Mouse (Mus musculus) midbrain, embryonic 15.5 days (tissue): ENCODE data around the gene Rab12. TPM values are rescaled to one million over a fixed set of nuclear protein-coding genes. Genes with fewer than 3 reads are reported as not detected.
A peak's percentile ranks its signal among the peaks of the same experiment; 100 is the strongest.
"Not testable (repeated sequence)": the region's sequence is repeated elsewhere in the genome, so short reads cannot be mapped to it uniquely, and the experiment has no call there.

ENCODE experiments used
- ATAC-seq: fragments of 200-750 bp; cut with Nextera tagmentation; replicated peaks from 2 replicates; pipeline ENCODE4 v1.8.0; 2017; ENCODE audit warnings: moderate TSS enrichment
- H3K27ac ChIP-seq: fragments of 300-500 bp; sonication (generic); 2 replicates; pipeline ENCODE4 v1.5.1; 2015; ENCODE audit warnings: mild to moderate bottlenecking, inconsistent platforms
- H3K27me3 ChIP-seq: fragments of 300-500 bp; sonication (generic); replicated peaks from 2 replicates; pipeline ENCODE4 v1.6.1; 2015; ENCODE audit warnings: inconsistent platforms
- H3K36me3 ChIP-seq: fragments of 300-500 bp; sonication (generic); replicated peaks from 2 replicates; pipeline ENCODE4 v1.6.1; 2015; ENCODE audit warnings: inconsistent platforms
- H3K4me1 ChIP-seq: fragments of 300-500 bp; sonication (generic); 2 replicates; pipeline ENCODE4 v1.6.1; 2015; ENCODE audit warnings: inconsistent platforms
- H3K4me2 ChIP-seq: fragments of 300-500 bp; sonication (generic); 2 replicates; pipeline ENCODE4 v1.6.1; 2015; ENCODE audit warnings: inconsistent platforms, mild to moderate bottlenecking, moderate library complexity
- H3K4me3 ChIP-seq: fragments of 300-500 bp; sonication (generic); 2 replicates; pipeline ENCODE4 v1.5.1; 2015; ENCODE audit warnings: mild to moderate bottlenecking, inconsistent platforms
- H3K9ac ChIP-seq: fragments of 300-500 bp; sonication (generic); 2 replicates; pipeline ENCODE4 v1.6.1; 2015; ENCODE audit warnings: mild to moderate bottlenecking, inconsistent platforms
- H3K9me3 ChIP-seq: fragments of 300-500 bp; sonication (generic); 2 replicates; pipeline ENCODE4 v1.6.1; 2016; ENCODE audit warnings: inconsistent platforms
- WGBS: fragments of 180-500 bp; shearing (Covaris S2); methylation state at CpG from one replicate; pipeline ENCODE4 v1.1.7; 2015; ENCODE audit warnings: mixed read lengths; 5-methylcytosine and 5-hydroxymethylcytosine counted together
- polyA plus RNA-seq: library from polyadenylated mRNA; unstranded; fragments of >200 nt; fragmentation: Nextera tagmentation; extraction: Ambion mirVana; gene quantifications from 2 replicates; pipeline ENCODE4 v1.2.1, GENCODE M21; 2015

The Rab12 gene
- polyA plus RNA-seq: 83.7 and 84.1 TPM in 2 replicates

DNA sequence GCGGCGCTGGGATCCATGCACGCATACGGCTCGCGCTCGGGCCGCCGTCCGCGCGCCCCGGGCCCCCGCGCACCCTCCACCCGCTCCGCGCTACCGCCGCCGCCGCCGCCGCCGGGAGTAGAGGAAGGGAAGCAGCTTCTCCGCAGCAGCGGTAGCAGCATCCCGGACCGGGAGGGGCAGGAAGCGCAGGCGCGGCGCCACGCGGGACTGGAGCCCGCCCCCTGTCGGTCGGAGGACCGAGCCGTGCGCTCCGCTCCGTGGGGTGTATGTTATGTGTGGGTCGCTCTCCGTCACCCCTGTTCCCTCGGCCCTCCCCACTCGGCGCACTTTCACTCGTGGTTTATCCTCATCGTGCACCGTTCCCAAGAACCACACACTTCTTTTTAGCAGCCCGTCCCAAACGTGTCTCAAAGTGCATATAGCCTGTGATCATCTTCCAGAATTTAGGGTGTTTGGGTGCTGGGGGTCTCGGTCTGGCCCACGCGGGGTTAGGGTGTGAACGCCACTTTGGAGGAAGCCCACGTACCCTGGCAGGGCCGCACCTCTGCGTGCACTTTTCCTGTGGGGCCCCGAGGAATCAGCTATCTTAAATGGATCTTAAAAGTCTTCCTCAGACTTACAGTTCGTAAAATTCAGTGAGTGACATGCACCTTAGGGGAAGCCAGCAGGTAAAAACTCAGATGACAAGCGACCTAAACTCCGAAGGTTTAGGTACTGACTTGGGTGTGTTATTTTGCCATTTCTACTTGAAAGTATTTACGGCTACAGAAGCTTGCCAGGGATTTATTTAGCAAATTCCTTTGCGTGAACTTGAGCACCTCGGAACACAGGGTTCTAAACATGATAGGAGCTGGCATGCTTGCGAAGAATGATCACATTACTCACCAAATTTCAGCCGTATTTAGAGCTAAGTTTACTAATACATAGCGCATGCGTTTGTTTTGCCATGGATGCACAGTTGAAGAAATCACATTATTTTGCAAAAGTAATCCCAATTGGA lies at the start of gene Rab12:
Gene Rab12 (minus strand): TSS at position 176 of the 1,000 bp plus-strand sequence.
- Histone ChIP-seq H3K4me2 (peak within 1 kb of the TSS; percentile 91), H3K4me1 (peaks cover 26% of the 10 kb centered on the region), H3K9ac (peak within 1 kb of the TSS; percentile 96), H3K36me3 (no peaks in the 10 kb centered on the region), H3K27ac (peak within 1 kb of the TSS; percentile 69), H3K27me3 (no peaks in the 10 kb centered on the region), H3K9me3 (no peaks in the 10 kb centered on the region), H3K4me3 (peak within 1 kb of the TSS; percentile 100)
- ATAC-seq: peak; percentile 96
- WGBS: 12% methylated on average over 55 of the region's 71 CpGs

GRCm38 (mm10) chr17:66564213-66564612 lies 44.7 kb upstream of the Rab12 start:
- WGBS: 79% methylated on average over 7 of the region's 7 CpGs
- no peak for ATAC-seq
- no peak overlapping the region for H3K4me2 ChIP-seq
- no peaks in the 10 kb centered on the region for H3K36me3 ChIP-seq
- no peak overlapping the region for H3K4me3 ChIP-seq
- no peak overlapping the region for H3K27ac ChIP-seq
- no peaks in the 10 kb centered on the region for H3K27me3 ChIP-seq
- H3K4me1 ChIP-seq: no peaks in the 10 kb centered on the region
- H3K9me3 ChIP-seq: no peaks in the 10 kb centered on the region
- H3K9ac ChIP-seq: no peak overlapping the region

DNA sequence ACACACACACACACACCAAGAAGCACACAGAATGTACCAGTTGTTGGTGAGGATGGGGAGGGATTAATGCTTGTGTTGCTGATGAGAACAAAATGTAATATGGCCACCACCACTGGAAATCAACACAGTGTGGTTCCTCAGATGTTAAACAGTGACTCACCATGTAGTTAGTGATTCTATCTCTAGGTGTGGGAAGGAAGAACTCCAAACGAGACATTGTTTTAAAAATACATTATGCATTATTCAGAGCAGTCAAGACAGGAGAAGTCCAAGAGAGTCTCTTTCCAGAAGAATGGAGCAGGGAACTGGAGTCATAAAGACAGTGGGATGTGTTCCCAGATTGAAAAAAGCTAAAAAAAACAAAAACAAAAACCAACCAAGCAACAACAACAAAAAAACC lies 44.0 kb upstream of the Rab12 start:
- Histone ChIP-seq H3K27ac (no peak overlapping the region), H3K4me3 (no peak overlapping the region), H3K9me3 (no peaks in the 10 kb centered on the region), H3K36me3 (no peaks in the 10 kb centered on the region), H3K27me3 (no peaks in the 10 kb centered on the region), H3K9ac (no peak overlapping the region), H3K4me2 (no peak overlapping the region), H3K4me1 (no peaks in the 10 kb centered on the region)
- 62% methylated on average over 1 of the region's 1 CpGs for WGBS
- no peak for ATAC-seq

GRCm38 (mm10) chr17:66561380-66561779 lies 41.9 kb upstream of the Rab12 start:
- Histone ChIP-seq H3K27me3 (no peaks in the 10 kb centered on the region), H3K9me3 (no peaks in the 10 kb centered on the region), H3K4me3 (no peak overlapping the region), H3K36me3 (no peaks in the 10 kb centered on the region), H3K4me2 (no peak overlapping the region), H3K9ac (no peak overlapping the region), H3K27ac (no peak overlapping the region), H3K4me1 (no peaks in the 10 kb centered on the region)
- no peak for ATAC-seq
- 86% methylated on average over 2 of the region's 2 CpGs for WGBS

DNA sequence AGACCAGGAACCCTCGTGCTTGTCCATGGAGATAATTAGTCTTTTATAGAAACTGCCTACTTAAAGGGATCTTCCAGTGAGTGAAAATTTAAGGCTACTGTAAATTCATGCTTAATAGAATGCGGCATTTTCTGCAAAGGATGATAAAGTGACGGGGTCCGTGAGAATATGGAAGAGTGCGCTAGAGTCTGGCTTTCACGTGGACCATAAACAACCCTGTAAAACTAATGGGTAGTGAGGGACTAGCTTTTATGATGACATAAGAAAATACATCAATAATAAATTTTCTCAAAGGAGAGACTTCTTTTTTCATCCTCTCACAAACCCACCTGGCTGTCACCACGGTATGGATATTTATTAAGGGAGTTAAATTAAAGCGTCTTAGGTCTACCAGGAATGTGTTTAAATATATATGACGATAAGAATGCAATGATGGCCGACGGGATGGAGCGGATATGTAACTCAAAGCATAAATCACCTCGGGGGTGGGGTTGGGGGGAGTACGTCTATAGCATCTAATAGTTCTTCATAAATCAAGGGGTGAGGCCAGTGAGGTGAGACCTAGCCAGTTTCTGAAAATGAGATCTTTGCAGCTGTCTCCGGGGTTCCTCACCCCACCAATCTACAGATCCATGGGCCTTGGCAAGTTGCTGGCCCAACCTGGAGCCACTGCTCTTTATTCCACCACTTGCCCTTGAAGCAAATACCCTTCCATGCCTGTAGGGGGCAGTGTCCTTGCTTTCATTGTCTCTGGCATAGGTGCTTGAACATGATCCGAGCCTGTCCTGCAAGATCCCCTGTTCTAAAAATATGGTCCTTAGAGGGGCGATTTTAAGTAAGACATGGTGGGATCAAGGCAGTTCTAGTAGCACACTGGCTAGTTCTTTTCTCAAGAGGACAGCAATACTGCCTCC lies 39.1 kb upstream of the Rab12 start:
- Histone ChIP-seq H3K4me1 (no peaks in the 10 kb centered on the region), H3K9me3 (no peaks in the 10 kb centered on the region), H3K9ac (no peak overlapping the region), H3K36me3 (no peaks in the 10 kb centered on the region), H3K4me2 (no peak overlapping the region), H3K4me3 (no peak overlapping the region), H3K27me3 (no peaks in the 10 kb centered on the region), H3K27ac (no peak overlapping the region)
- no peak for ATAC-seq
- 85% methylated on average over 17 of the region's 17 CpGs for WGBS

- H3K9ac ChIP-seq: no peak overlapping the region
- H3K27ac ChIP-seq: no peak overlapping the region
- no peak overlapping the region for H3K4me2 ChIP-seq
- no peaks in the 10 kb centered on the region for H3K4me1 ChIP-seq
- no peaks in the 10 kb centered on the region for H3K9me3 ChIP-seq
- no peaks in the 10 kb centered on the region for H3K36me3 ChIP-seq
- H3K27me3 ChIP-seq: no peaks in the 10 kb centered on the region
- H3K4me3 ChIP-seq: no peak overlapping the region
- no peak for ATAC-seq
- 73% methylated on average over 4 of the region's 4 CpGs for WGBS
These were observed 33.2 kb upstream of the Rab12 start for GRCm38 (mm10) chr17:66552690-66553089.

DNA sequence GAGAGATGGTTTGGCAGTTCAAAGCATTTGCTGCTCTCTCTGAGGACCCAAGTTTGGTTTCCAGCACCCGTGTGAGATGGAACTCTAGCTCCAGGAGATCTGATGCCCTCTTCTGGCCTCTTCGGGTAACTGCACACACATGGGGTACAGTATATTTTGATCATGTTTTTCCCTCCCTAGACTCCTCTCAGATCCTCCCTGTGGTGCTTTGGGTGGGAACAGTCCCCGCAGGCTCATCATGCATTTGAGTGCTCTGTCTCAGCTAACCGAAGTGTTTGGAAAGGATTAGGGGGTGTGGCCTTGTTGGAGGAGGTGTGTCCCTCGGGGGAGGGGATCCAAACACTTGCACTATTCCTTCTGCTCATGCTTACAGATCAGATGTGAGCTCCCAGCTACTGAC lies 31.0 kb upstream of the Rab12 start:
- Histone ChIP-seq H3K27me3 (no peaks in the 10 kb centered on the region), H3K36me3 (no peaks in the 10 kb centered on the region), H3K9ac (no peak overlapping the region), H3K9me3 (no peaks in the 10 kb centered on the region), H3K27ac (no peak overlapping the region), H3K4me3 (no peak overlapping the region), H3K4me2 (no peak overlapping the region), H3K4me1 (no peaks in the 10 kb centered on the region)
- no peak for ATAC-seq
- 88% methylated on average over 5 of the region's 5 CpGs for WGBS

DNA sequence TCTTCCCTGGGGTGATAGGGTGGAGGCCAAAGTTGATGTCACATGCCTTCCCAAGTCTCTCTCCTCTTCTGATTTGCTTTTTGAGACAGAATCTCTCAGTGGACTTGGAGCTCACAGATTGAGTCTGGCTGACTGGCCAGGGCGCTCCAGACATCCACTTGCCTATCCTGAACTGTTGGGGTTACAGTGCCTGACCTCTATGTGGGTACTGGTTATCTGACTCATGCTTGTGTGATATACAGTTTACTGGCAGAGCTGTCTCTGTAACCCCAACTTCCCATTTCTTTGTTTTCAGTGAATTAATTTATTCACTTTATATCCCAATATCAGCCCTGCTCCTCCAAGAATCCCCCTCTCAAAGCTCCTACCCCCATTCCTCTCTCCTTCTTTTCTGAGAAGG lies 12.8 kb upstream of the Rab12 start:
- no peak for ATAC-seq
- Histone ChIP-seq H3K4me2 (no peak overlapping the region), H3K9ac (no peak overlapping the region), H3K9me3 (no peaks in the 10 kb centered on the region), H3K36me3 (no peaks in the 10 kb centered on the region), H3K4me3 (no peak overlapping the region), H3K4me1 (no peaks in the 10 kb centered on the region), H3K27ac (no peak overlapping the region), H3K27me3 (no peaks in the 10 kb centered on the region)
- 100% methylated on average over 1 of the region's 1 CpGs for WGBS

DNA sequence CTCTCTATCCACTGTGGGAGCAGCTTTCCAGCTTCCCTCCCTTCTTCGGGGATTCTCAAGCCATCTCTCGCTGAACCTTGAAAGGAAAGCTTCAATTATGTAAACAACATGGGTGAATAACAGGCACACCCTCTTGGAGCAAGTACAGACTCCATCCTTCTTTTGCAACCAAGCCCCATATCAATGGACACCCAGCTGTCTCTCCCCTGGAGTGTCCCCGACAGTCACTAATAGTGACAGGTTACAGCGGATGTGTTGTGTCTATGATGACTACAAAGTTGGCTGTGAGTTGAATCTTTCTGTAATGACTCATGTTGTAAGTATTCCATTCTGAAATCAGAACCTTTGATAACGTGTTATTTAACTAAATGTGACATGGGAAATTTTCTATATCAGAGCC lies 3.9 kb upstream of the Rab12 start:
- 81% methylated on average over 5 of the region's 5 CpGs for WGBS
- H3K9ac ChIP-seq: no peak overlapping the region
- H3K4me3 ChIP-seq: no peak overlapping the region
- H3K36me3 ChIP-seq: no peaks in the 10 kb centered on the region
- peaks cover 8% of the 10 kb centered on the region for H3K4me1 ChIP-seq
- no peak overlapping the region for H3K4me2 ChIP-seq
- no peaks in the 10 kb centered on the region for H3K9me3 ChIP-seq
- ATAC-seq: no peak
- no peak overlapping the region for H3K27ac ChIP-seq
- no peaks in the 10 kb centered on the region for H3K27me3 ChIP-seq

DNA sequence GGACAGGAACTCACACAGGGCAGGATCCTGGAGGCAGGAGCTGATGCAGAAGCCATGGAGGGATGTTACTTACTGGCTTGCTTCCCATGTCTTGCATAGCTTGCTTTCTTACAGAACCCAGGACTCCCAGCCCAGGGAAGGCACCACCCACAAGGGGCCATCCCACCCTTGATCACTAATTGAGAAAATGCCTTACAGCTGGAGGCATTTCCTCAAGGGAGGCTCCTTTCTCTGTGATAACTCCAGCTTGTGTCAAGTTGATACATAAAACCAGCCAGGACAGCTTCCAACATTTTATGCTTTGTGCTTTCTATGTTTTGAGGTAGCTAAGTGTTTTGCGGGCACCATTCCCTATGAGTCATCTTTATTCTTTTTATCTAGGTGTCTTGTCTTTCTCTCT lies 3.1 kb upstream of the Rab12 start:
- H3K4me3 ChIP-seq, H3K9ac ChIP-seq, H3K9me3 ChIP-seq, H3K27me3 ChIP-seq, ATAC-seq, H3K27ac ChIP-seq, H3K36me3 ChIP-seq, H3K4me2 ChIP-seq: not testable (repeated sequence)
- H3K4me1 ChIP-seq: peaks cover 15% of the 10 kb centered on the region
- 94% methylated on average over 1 of the region's 1 CpGs for WGBS

DNA sequence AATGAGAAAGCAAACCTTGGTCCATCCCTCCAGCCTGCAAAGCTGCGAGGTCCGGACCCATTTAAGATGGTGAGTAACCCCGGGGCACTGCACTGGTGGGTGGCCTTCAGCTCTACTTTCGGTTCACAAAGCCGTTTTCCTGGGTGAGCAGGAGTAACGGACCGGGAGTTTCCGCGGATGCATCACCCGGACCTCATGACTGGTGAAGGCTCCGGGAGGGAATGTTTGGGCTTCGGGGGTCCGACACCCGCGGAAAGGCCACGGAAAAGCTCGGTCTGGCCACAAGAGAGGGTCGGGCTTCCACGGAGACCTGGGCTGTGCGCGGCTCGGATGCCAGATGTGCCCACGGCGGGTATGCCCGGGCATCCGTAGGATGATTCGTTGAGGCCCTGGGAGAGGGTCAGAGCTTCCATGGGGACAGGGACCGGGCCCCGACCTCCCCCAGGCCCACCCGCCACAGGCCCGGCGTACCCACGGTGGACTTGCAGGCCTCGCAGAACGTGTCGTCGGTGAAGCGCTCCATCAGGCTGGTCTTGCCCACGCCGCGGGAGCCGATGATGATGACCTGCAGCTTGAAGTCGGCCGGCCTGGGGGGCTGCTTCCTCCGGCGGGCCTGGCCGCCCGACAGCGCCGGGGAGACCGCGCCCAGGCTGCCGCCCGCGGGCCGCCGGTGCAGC lies 514 bp downstream of the Rab12 start:
- H3K9ac ChIP-seq: peak overlapping the region; percentile 96
- H3K27ac ChIP-seq: peak overlapping the region; percentile 69
- H3K9me3 ChIP-seq: no peaks in the 10 kb centered on the region
- WGBS: under 1% methylated on average over 57 of the region's 57 CpGs
- H3K27me3 ChIP-seq: no peaks in the 10 kb centered on the region
- H3K4me3 ChIP-seq: peak overlapping the region; percentile 100
- peak; percentile 77 for ATAC-seq
- no peaks in the 10 kb centered on the region for H3K36me3 ChIP-seq
- peak overlapping the region; percentile 91 for H3K4me2 ChIP-seq
- H3K4me1 ChIP-seq: peaks cover 26% of the 10 kb centered on the region

- Histone ChIP-seq H3K27me3 (no peaks in the 10 kb centered on the region), H3K27ac (no peak overlapping the region), H3K4me1 (peaks cover 26% of the 10 kb centered on the region), H3K36me3 (no peaks in the 10 kb centered on the region), H3K9me3 (no peaks in the 10 kb centered on the region), H3K4me2 (no peak overlapping the region), H3K9ac (no peak overlapping the region), H3K4me3 (no peak overlapping the region)
- ATAC-seq: no peak
- 81% methylated on average over 4 of the region's 4 CpGs for WGBS
These were observed 2.6 kb downstream of the Rab12 start for GRCm38 (mm10) chr17:66516953-66517352.
